Mouse (Mus musculus) midbrain, embryonic 12.5 days (tissue): ENCODE measurements around the gene Catsper1. TPM values are rescaled to one million over a fixed set of nuclear protein-coding genes. Genes with fewer than 3 reads are reported as not detected.

Experiments used
- ATAC-seq: fragments of 200-750 bp; cut with Nextera tagmentation; 2 replicates; pipeline ENCODE4 v1.8.0; 2017; ENCODE audit warnings: low read depth, moderate TSS enrichment, moderate library complexity; ENCODE audit not compliant: low FRiP score
- H3K27ac ChIP-seq: fragments of 300-500 bp; sonication (generic); replicated peaks from 2 replicates; pipeline ENCODE4 v1.5.1; 2016; ENCODE audit warnings: mild to moderate bottlenecking
- H3K27me3 ChIP-seq: fragments of 300-500 bp; sonication (generic); 2 replicates; pipeline ENCODE4 v1.6.1; 2016; ENCODE audit warnings: mild to moderate bottlenecking
- H3K36me3 ChIP-seq: fragments of 300-500 bp; sonication (generic); 2 replicates; pipeline ENCODE4 v1.6.1; 2016
- H3K4me1 ChIP-seq: fragments of 300-500 bp; sonication (generic); 2 replicates; pipeline ENCODE4 v1.6.1; 2016
- H3K4me2 ChIP-seq: fragments of 300-500 bp; sonication (generic); replicated peaks from 2 replicates; pipeline ENCODE4 v1.6.1; 2016; ENCODE audit warnings: mild to moderate bottlenecking, moderate library complexity
- H3K4me3 ChIP-seq: fragments of 300-500 bp; sonication (generic); 2 replicates; pipeline ENCODE4 v1.5.1; 2016; ENCODE audit warnings: mild to moderate bottlenecking
- H3K9ac ChIP-seq: fragments of 300-500 bp; sonication (generic); replicated peaks from 2 replicates; pipeline ENCODE4 v1.6.1; 2016; ENCODE audit warnings: mild to moderate bottlenecking, moderate library complexity
- H3K9me3 ChIP-seq: fragments of 300-500 bp; sonication (generic); 2 replicates; pipeline ENCODE4 v1.6.1; 2016; ENCODE audit warnings: mild to moderate bottlenecking
- WGBS: fragments of 180-500 bp; shearing (Covaris S2); methylation state at CpG from one replicate; pipeline ENCODE4 v1.1.7; 2016; 5-methylcytosine and 5-hydroxymethylcytosine counted together
- polyA plus RNA-seq: library from polyadenylated mRNA; unstranded; fragments of >200 nt; fragmentation: Nextera tagmentation; extraction: Ambion mirVana; gene quantifications from 2 replicates; pipeline ENCODE4 v1.2.1, GENCODE M21; 2016

Catsper1 gene
- not detected in 2 replicates for polyA plus RNA-seq

DNA sequence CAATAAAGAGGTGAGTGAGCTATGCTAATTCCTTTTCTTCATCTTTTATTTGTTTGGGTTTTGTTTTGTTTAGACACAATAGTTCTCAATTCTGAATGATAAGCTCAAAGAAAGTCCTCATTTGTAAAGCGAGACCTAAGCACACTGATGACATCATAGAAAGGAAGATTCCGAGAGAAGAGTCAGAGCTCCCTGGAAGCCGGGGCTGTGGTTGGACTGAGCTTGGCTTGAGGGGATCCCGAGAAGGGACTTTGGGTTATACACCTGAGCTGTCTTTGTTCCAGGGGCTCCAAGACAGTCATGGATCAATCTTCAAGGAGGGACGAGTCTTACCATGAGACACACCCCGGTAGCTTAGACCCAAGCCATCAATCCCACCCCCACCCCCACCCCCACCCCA, at the start of gene Catsper1:
Catsper1 (plus strand) TSS at position 301 of the 400 bp plus-strand sequence.
- 90% methylated on average over 6 of the region's 6 CpGs for WGBS

DNA sequence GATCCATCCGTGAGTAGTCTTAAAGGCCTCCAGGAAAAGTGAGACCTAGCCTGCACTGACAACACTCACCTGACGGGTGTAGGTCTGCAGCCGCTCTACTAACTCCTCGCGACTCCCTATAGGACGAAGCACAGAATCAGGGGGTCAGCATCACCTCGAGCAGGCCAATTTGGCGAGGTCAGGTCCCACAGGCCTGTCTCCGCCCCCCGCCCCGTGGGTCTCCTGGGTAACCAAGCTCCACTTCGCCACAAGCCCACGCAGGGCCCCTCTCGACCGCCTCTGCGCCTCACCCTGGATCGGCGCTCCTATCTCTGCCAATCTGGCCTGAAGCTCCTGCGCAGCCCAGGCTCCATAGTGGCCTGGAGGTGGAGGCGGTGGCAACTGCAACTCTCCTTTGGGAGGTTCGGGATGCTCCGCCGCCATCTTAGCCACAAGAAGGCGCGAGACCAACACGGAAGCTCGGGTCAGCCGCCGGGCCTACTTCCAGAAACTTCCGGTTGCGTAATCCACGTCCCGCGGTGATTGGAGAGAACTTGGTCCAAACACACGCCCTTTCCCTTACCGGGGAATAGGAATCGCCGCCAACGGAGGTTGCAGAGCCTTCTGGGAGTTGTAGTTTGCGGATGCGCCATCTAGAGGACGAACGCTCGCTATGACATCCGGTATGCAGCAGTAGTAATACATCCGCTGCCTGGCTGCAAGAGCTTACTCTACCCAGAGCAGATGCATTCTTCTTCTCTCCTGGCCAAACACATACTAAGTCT, 40.4 kb upstream of the Catsper1 start, which contains the start of gene Sf3b2:
Sf3b2 (minus strand) TSS at position 484 of the 764 bp plus-strand sequence.
- Histone ChIP-seq H3K9ac (peak within 1 kb of the TSS; percentile 85), H3K27me3 (no peaks in the 10 kb centered on the region), H3K27ac (peak within 1 kb of the TSS; percentile 89), H3K36me3 (peaks cover 31% of the 10 kb centered on the region), H3K4me2 (peak within 1 kb of the TSS; percentile 91), H3K4me3 (peak within 1 kb of the TSS; percentile 88), H3K9me3 (no peaks in the 10 kb centered on the region), H3K4me1 (peaks cover 39% of the 10 kb centered on the region)
- ATAC-seq, result peak; percentile 93
- under 1% methylated on average over 46 of the region's 46 CpGs for WGBS

More for the DNA sequence above, at the start of gene Catsper1:
- Histone ChIP-seq H3K36me3 (no peaks in the 10 kb centered on the region), H3K4me1 (no peaks in the 10 kb centered on the region), H3K9ac (no peak within 1 kb of the TSS), H3K9me3 (no peaks in the 10 kb centered on the region), H3K27ac (no peak within 1 kb of the TSS), H3K4me3 (no peak within 1 kb of the TSS), H3K27me3 (no peaks in the 10 kb centered on the region), H3K4me2 (no peak within 1 kb of the TSS)
- ATAC-seq, result no peak

DNA sequence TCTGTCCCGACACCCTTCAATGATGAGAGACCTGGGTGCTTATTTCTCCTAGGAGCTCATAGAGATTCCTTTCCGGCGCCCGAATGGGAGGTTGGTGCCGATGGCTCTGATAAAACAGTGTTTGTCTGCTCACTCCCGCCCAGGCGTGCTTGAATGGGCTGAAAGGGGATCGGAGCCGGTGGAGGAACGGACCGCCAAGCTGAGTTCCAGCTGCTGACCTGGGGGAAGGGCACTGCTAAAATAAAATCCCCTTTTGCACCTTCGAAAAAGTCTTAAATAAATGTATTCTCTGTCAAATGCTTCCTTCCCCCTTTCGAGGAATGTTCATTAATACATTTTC, 39.8 kb upstream of the Catsper1 start:
- peaks cover 39% of the 10 kb centered on the region for H3K4me1 ChIP-seq
- no peaks in the 10 kb centered on the region for H3K9me3 ChIP-seq
- peak overlapping the region; percentile 66 for H3K9ac ChIP-seq
- peak overlapping the region; percentile 66 for H3K4me2 ChIP-seq
- peak overlapping the region; percentile 89 for H3K27ac ChIP-seq
- H3K4me3 ChIP-seq, result peak overlapping the region; percentile 88
- ATAC-seq, result peak; percentile 21; the same call in 1 of the 2 replicates
- peaks cover 26% of the 10 kb centered on the region for H3K36me3 ChIP-seq
- 6% methylated on average over 13 of the region's 13 CpGs for WGBS
- no peaks in the 10 kb centered on the region for H3K27me3 ChIP-seq

DNA sequence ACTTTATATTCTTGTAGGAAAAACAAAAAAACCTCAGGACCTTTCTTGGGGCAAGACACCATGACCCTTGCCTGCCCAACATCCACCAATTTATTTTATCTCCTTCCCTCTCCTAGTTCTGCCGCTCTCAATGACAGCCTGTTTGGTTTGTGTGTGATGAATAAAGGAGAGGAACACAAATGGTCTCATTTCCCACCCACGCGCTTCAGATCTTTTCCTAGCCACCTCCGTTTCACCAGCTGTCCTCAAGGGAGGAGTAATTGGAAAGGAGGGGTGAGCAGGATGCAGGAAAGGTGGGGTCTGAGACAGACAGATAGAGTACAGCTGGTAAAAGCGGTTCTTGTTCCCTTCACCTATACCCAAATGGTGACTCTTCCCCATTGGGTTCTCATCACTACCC, 38.9 kb upstream of the Catsper1 start:
- H3K4me2 ChIP-seq, result no peak overlapping the region
- WGBS, result 89% methylated on average over 5 of the region's 5 CpGs
- 0 out of 2 replicates have a peak overlapping the region, but pooled peaks have one; percentile 88 for H3K4me3 ChIP-seq
- no peak overlapping the region for H3K27ac ChIP-seq
- peaks cover 39% of the 10 kb centered on the region for H3K4me1 ChIP-seq
- no peak for ATAC-seq
- H3K36me3 ChIP-seq, result peaks cover 16% of the 10 kb centered on the region
- no peaks in the 10 kb centered on the region for H3K9me3 ChIP-seq
- H3K9ac ChIP-seq, result no peak overlapping the region
- no peaks in the 10 kb centered on the region for H3K27me3 ChIP-seq

DNA sequence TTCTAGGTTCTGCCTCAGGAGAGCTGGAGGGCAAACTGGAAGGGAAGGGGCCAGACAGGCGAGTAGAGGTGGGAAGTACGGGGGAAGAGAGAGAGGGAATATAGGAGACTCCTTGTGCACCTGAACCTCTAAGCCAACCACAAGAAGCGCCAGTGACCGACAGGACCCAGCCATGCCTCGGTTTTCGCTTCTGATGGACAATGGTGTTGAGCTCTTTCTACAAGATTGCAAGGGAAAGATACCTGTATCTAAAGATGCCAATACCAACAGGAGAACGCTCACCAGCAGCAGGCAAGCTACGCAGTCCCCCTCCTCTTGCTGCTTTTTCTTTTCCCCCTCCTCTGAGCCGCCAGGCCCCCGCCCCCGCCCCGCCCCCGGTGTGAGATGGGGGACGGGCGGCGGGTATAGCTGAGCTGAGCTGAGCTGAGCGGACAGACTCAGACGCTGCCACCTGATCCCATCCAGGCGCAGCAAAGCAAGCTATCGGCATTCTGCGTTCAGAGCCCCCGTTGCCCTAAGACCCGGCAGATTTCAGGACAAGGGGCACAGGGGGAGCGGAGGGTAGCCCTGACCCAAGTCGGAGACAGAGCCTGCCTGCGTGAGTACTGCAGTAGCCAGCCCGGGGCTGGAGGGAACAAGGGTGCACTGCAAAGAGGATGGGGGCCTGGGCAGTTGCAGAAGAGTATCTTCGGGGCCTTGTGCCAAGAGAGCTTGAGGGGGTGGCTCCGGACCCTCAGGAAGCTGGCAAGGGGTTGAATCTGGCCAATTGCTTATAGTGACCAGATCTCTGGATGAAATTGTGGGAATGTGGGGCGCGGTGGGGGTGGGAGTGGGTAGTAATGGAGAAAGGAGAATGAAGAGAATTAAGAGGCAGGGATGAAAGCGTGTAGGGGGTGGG, 37.4 kb upstream of the Catsper1 start, which contains the start of gene Gal3st3:
Gal3st3 (plus strand) TSS at position 429 of the 898 bp plus-strand sequence.
- H3K4me2 ChIP-seq, result peak within 1 kb of the TSS; percentile 78
- peak within 1 kb of the TSS; percentile 86 for H3K27ac ChIP-seq
- peak; percentile 69 for ATAC-seq
- peaks cover 13% of the 10 kb centered on the region for H3K36me3 ChIP-seq
- 6% methylated on average over 30 of the region's 32 CpGs for WGBS
- peak within 1 kb of the TSS; percentile 64 for H3K4me3 ChIP-seq
- peak within 1 kb of the TSS; percentile 91 for H3K9ac ChIP-seq
- peaks cover 36% of the 10 kb centered on the region for H3K4me1 ChIP-seq
- no peaks in the 10 kb centered on the region for H3K9me3 ChIP-seq
- H3K27me3 ChIP-seq, result no peaks in the 10 kb centered on the region

DNA sequence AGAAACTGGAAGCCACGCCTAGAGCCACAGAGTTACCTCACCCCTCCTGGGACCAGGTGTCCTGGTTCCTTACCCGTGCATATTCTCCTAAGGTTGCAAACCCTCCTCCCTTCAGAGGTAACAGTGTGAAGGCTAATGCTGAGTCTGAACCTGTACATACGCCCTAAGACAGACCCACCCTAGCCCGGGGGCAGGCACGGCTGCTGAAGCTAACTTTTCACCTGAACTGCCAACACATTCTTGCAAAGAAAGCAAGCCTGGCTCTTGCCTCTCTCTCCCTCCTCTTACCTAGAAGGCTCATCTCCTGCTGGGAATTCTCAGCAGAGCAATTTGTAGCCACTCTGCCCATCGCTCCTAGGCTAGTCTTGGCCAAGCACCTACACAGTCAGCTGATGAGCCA, 35.0 kb upstream of the Catsper1 start:
- no peaks in the 10 kb centered on the region for H3K9me3 ChIP-seq
- H3K4me1 ChIP-seq, result peaks cover 29% of the 10 kb centered on the region
- no peak overlapping the region for H3K9ac ChIP-seq
- no peak for ATAC-seq
- H3K4me3 ChIP-seq, result no peak overlapping the region
- no peaks in the 10 kb centered on the region for H3K27me3 ChIP-seq
- no peak overlapping the region for H3K27ac ChIP-seq
- H3K36me3 ChIP-seq, result peaks cover 29% of the 10 kb centered on the region
- H3K4me2 ChIP-seq, result no peak overlapping the region
- 87% methylated on average over 6 of the region's 6 CpGs for WGBS

DNA sequence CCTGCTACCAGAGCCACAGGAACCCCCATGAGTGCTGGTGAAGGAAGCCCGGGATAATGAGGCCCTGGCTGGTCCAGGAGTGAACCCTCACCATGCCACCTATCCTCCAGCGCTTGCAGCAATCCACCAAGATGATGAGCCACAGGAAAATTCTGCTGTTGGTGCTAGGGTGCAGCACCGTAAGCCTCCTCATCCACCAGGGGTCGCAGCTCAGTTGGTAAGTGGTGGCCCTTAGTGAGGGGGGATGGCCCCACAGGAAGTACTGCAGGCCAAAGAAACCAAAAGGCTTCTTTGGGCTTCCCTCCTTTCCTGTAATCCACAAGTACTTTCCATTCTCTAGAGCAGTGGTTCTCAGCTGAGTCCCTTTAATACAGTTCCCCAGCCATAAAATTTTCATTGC, 33.1 kb upstream of the Catsper1 start:
- Histone ChIP-seq H3K4me2 (no peak overlapping the region), H3K36me3 (peaks cover 48% of the 10 kb centered on the region), H3K4me1 (peaks cover 19% of the 10 kb centered on the region), H3K27me3 (peaks cover 13% of the 10 kb centered on the region), H3K9me3 (no peaks in the 10 kb centered on the region), H3K4me3 (no peak overlapping the region), H3K9ac (no peak overlapping the region), H3K27ac (no peak overlapping the region)
- WGBS, result 14% methylated on average over 4 of the region's 4 CpGs
- ATAC-seq, result no peak

DNA sequence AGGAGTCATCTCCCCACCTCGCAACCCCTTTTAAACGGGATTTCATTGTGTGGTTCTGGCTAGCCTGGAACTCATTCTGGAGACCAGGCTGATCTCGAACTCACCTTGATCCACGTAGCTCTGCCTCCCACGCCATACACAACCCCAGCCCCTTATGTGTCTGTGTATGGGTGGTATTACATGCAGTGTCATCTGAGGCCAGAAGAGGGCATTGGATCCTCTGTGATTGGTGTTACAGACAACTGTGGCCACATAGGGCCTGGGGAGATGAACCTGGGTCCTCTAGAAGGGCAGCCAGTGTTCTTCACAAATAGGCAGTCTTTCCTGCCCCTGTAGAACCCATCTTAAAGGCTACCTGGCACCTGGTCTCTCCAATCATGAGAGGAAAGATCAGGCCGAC, 29.3 kb upstream of the Catsper1 start:
- Histone ChIP-seq H3K9me3 (peaks cover 2% of the 10 kb centered on the region; the same call in 1 of the 2 replicates), H3K4me2 (no peak overlapping the region), H3K9ac (no peak overlapping the region), H3K27ac (no peak overlapping the region), H3K27me3 (peaks cover 19% of the 10 kb centered on the region), H3K4me3 (no peak overlapping the region), H3K4me1 (no peaks in the 10 kb centered on the region), H3K36me3 (peaks cover 54% of the 10 kb centered on the region)
- WGBS, result 88% methylated on average over 6 of the region's 6 CpGs
- ATAC-seq, result no peak

DNA sequence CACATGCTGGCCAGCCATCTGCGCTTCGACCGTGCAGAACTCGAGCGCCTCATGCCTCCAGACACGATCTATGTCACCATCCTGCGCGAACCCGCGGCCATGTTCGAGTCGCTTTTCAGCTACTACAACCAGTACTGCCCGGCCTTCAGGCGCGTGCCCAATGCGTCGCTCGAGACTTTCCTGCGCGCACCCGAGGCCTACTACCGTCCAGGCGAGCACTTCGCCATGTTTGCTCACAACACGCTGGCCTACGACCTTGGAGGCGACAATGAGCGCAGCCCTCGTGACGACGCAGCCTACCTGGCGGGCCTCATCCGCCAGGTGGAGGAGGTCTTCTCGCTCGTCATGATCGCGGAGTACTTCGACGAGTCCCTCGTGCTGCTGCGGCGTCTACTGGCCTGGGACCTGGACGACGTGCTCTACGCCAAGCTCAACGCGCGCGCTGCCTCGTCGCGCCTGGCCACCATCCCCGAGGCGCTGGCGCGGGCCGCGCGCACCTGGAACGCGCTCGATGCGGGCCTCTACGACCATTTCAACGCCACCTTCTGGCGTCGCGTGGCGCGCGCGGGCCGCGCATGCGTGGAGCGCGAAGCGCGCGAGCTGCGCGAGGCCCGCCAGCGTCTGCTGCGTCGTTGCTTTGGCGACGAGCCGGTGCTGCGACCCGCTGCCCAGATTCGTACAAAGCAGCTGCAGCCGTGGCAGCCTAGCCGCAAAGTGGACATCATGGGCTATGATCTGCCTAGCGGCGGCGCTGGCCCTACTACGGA, 28.4 kb upstream of the Catsper1 start:
- peaks cover 19% of the 10 kb centered on the region for H3K27me3 ChIP-seq
- peaks cover 2% of the 10 kb centered on the region; the same call in 1 of the 2 replicates for H3K9me3 ChIP-seq
- ATAC-seq, result no peak
- peaks cover 54% of the 10 kb centered on the region for H3K36me3 ChIP-seq
- 46% methylated on average over 98 of the region's 98 CpGs for WGBS
- peak overlapping the region; percentile 34; the same call in 1 of the 2 replicates for H3K4me2 ChIP-seq
- H3K27ac ChIP-seq, result no peak overlapping the region
- H3K4me1 ChIP-seq, result no peaks in the 10 kb centered on the region
- 0 out of 2 replicates have a peak overlapping the region, but pooled peaks have one; percentile 20 for H3K9ac ChIP-seq
- 0 out of 2 replicates have a peak overlapping the region, but pooled peaks have one; percentile 13 for H3K4me3 ChIP-seq

DNA sequence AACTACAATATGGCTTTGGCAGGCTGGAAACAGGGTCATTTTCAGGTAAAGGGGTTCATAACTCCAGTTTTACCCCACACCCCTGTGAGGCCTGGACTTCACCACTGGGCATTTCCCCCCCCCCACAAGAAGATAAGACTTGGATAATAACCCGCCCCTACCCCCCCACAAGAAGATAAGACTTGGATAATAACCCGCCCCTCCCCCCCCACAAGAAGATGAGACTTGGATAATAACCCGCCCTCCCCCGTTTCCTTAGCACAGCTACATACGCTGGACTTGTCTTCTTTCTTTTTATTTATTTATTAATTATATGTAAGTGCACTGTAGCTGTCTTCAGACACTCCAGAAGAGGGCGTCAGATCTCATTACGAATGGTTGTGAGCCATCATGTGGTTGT, 26.5 kb upstream of the Catsper1 start:
- ATAC-seq, result no peak
- Histone ChIP-seq H3K9ac (no peak overlapping the region), H3K36me3 (peaks cover 36% of the 10 kb centered on the region), H3K4me3 (no peak overlapping the region), H3K4me1 (no peaks in the 10 kb centered on the region), H3K4me2 (no peak overlapping the region), H3K9me3 (peaks cover 2% of the 10 kb centered on the region; the same call in 1 of the 2 replicates), H3K27ac (no peak overlapping the region), H3K27me3 (peaks cover 19% of the 10 kb centered on the region)
- WGBS, result 79% methylated on average over 7 of the region's 7 CpGs

DNA sequence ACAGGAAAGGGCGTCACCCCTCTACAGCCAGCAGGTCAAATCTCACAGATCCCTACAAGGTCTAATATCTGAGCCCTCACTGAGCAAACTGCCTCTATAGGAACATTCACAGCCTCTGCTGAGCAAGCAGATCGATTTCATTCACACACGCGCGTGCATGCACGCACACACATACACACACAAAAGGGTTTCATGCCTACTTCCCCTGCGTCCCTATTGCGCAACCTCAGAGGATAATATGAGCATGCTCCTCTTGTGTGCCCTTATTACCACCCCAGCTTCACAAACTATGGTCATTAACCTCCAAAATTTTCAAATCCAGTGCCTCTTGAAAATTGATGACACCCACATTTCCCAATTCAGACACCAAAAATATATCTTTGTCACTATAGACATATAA, 22.4 kb upstream of the Catsper1 start:
- H3K4me1 ChIP-seq, result no peaks in the 10 kb centered on the region
- 90% methylated on average over 8 of the region's 8 CpGs for whole genome bisulfite sequencing

More for the DNA sequence above, 22.4 kb upstream of the Catsper1 start:
- H3K4me3 ChIP-seq, result no peak overlapping the region
- no peak overlapping the region for H3K4me2 ChIP-seq
- H3K9me3 ChIP-seq, result peaks cover 2% of the 10 kb centered on the region; the same call in 1 of the 2 replicates
- no peaks in the 10 kb centered on the region for H3K27me3 ChIP-seq
- H3K36me3 ChIP-seq, result no peaks in the 10 kb centered on the region
- no peak overlapping the region for H3K9ac ChIP-seq
- H3K27ac ChIP-seq, result no peak overlapping the region
- no peak for ATAC-seq
